Mouse (Mus musculus): Measurements from ENCODE around the gene Hmgxb4.

GRCm38 (mm10) chr8:74971636-74972035 is 21.5 kb upstream of the Hmgxb4 start:
- no peak for TF ChIP-seq CTCF (IDR thresholded peaks at IDR 0.05; ENCODE audit: insufficient read depth, low read depth, low read length)
- TF ChIP-seq POLR2A (IDR thresholded peaks at IDR 0.05; ENCODE audit: insufficient read depth, low read depth, low read length), result no peak

Data from olfactory bulb, adult 2 months (tissue).